Mouse (Mus musculus) ES-E14 (cell line): ENCODE data around the gene Clec2i. TPM values are rescaled to one million over a fixed set of nuclear protein-coding genes. Genes with fewer than 3 reads are reported as not detected.
A peak's percentile ranks its signal among the peaks of the same experiment; 100 is the strongest.

Experiments
- DNase-seq: peaks from one replicate; pipeline ENCODE4 v3.0.0-alpha.2; 2013; ENCODE audit warnings: low read depth, low spot score
- H3K27ac ChIP-seq: 2 replicates; pipeline ENCODE4 v1.5.1; 2012; ENCODE audit warnings: low read depth, mild to moderate bottlenecking, low read length, moderate library complexity, mixed read lengths; ENCODE audit not compliant: poor library complexity, insufficient read depth, severe bottlenecking
- H3K36me3 ChIP-seq: 2 replicates; pipeline ENCODE4 v1.6.1; 2012; ENCODE audit warnings: mild to moderate bottlenecking, low read length, moderate library complexity, mixed read lengths; ENCODE audit not compliant: control insufficient read depth, poor library complexity, insufficient read depth, severe bottlenecking
- H3K4me1 ChIP-seq, 2 experiments: fragments of 150-350 bp in 1 of 2; sonication (generic) in 1 of 2; 2 replicates each; pipeline ENCODE4 v1.6.1; 2012; ENCODE audit warnings: low read length in 2 of 2, mild to moderate bottlenecking in 1 of 2, mixed read lengths in 1 of 2; ENCODE audit not compliant: control insufficient read depth in 2 of 2, insufficient read depth in 2 of 2, poor library complexity in 1 of 2
- H3K4me3 ChIP-seq, 2 experiments: fragments of 150-350 bp in 1 of 2; sonication (generic) in 1 of 2; 2 replicates each; pipeline ENCODE4 v1.5.1; 2012; ENCODE audit warnings: low read length in 2 of 2, low read depth in 1 of 2, mild to moderate bottlenecking in 1 of 2, mixed read lengths in 1 of 2; ENCODE audit not compliant: insufficient read depth in 1 of 2, poor library complexity in 1 of 2, severe bottlenecking in 1 of 2
- H3K9ac ChIP-seq: 2 replicates; pipeline ENCODE4 v1.6.1; 2012; ENCODE audit warnings: low read depth, mild to moderate bottlenecking, low read length, mixed read lengths; ENCODE audit not compliant: poor library complexity, insufficient read depth, severe bottlenecking
- H3K9me3 ChIP-seq: fragments of 150-350 bp; sonication (generic); 2 replicates; pipeline ENCODE4 v1.6.1; 2012; ENCODE audit warnings: low read depth, mild to moderate bottlenecking, low read length; ENCODE audit not compliant: control insufficient read depth, insufficient read depth
- CHD2 ChIP-seq: IDR thresholded peaks from 2 replicates; pipeline ENCODE4 v1.6.1; 2014; ENCODE audit warnings: mild to moderate bottlenecking, low read depth, low read length, inconsistent platforms
- HCFC1 ChIP-seq: IDR thresholded peaks from 2 replicates; pipeline ENCODE4 v1.6.1; 2012; ENCODE audit warnings: low read length, inconsistent platforms, borderline replicate concordance; ENCODE audit not compliant: insufficient read depth
- MAFK ChIP-seq: IDR thresholded peaks from 2 replicates; pipeline ENCODE4 v1.6.1; 2014; ENCODE audit warnings: mild to moderate bottlenecking, low read depth, low read length, inconsistent platforms; ENCODE audit not compliant: insufficient read depth
- ZC3H11A ChIP-seq: IDR thresholded peaks from 2 replicates; pipeline ENCODE4 v1.6.1; 2012; ENCODE audit warnings: low read depth, mild to moderate bottlenecking, inconsistent platforms, low read length, borderline replicate concordance
- ZNF384 ChIP-seq: IDR thresholded peaks from 2 replicates; pipeline ENCODE4 v1.6.1; 2012; ENCODE audit warnings: low read depth, low read length, inconsistent platforms
- in situ Hi-C, 2 experiments: fragments of 600-800 bp; cut with MboI; formaldehyde crosslinking; loops; one replicate each; pipeline ENCODE4 v1.15.1; 2025; ENCODE audit warnings: low sequenced_read_pairs in 2 of 2, inconsistent platforms in 1 of 2; ENCODE audit not compliant: unreplicated experiment in 2 of 2
- total RNA-seq: library from RNA; depleted of rRNA; stranded (reverse); fragments of 300-350 nt; gene quantifications from 2 replicates; pipeline ENCODE4 v1.2.3, GENCODE M21; 2012

Clec2i gene
- total RNA-seq, 1 experiment, result 0.18 TPM

DNA sequence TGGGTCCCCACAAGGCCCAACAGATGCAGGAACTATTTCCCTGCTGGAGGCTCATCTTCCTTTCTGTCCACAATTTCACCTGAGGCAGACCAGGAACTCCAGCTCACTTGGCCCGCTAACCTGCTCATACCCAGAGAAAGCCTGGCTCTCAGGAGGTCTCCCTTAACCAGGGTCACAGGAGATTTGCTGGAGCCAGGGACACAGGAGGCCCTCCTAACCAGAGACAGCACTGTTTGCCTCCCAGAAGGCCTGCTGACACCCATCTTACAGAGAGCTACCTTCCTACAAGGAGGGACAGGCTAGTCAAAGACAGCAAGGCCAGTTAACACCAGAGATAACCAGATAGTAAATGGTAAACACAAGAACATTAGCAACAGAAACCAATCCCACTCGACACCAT lies 29.4 kb upstream of the Clec2i start:
- H3K9ac ChIP-seq, result no peak overlapping the region
- H3K4me1 ChIP-seq, result peaks cover 0 to 4% of the 10 kb centered on the region in 2 experiments; a peak in 1 of 4 replicates
- in situ Hi-C loops, result loop anchor here (10.0 kb wide), 2 partner anchors 387 to 507 kb away; no protein-coding TSS in a partner anchor
- no peak overlapping the region for H3K27ac ChIP-seq
- no peaks in the 10 kb centered on the region for H3K36me3 ChIP-seq
- no peak for DNase-seq
- TF ChIP-seq HCFC1 (no peak), ZC3H11A (no peak), CHD2 (no peak), MAFK (no peak), ZNF384 (no peak)
- H3K9me3 ChIP-seq, result no peaks in the 10 kb centered on the region
- H3K4me3 ChIP-seq, result no peak overlapping the region

GRCm38 (mm10) chr6:128868861-128869260 lies 18.5 kb upstream of the Clec2i start:
- no peak for TF ChIP-seq ZC3H11A
- no peak for TF ChIP-seq ZNF384
- no peak for TF ChIP-seq CHD2
- no peak for TF ChIP-seq MAFK
- TF ChIP-seq HCFC1, result no peak
- H3K4me1 ChIP-seq, result no peaks in the 10 kb centered on the region
- H3K9ac ChIP-seq, result no peak overlapping the region
- in situ Hi-C loops, result no loop called here
- H3K4me3 ChIP-seq, result no peak overlapping the region
- no peaks in the 10 kb centered on the region for H3K36me3 ChIP-seq
- H3K27ac ChIP-seq, result peak overlapping the region; percentile 40; the same call in 1 of the 2 replicates
- 0 out of 2 replicates have a peak, but pooled peaks cover 2% of the 10 kb centered on the region for H3K9me3 ChIP-seq
- DNase-seq, result peak; percentile 35

- H3K9ac ChIP-seq, result no peak overlapping the region
- H3K4me1 ChIP-seq, result no peaks in the 10 kb centered on the region
- no peak overlapping the region for H3K27ac ChIP-seq
- DNase-seq, result no peak
- no peak for TF ChIP-seq ZNF384
- no peak for TF ChIP-seq MAFK
- TF ChIP-seq HCFC1, result no peak
- TF ChIP-seq ZC3H11A, result no peak
- TF ChIP-seq CHD2, result no peak
- in situ Hi-C loops, result no loop called here
- H3K36me3 ChIP-seq, result no peaks in the 10 kb centered on the region
- 0 out of 2 replicates have a peak, but pooled peaks cover 2% of the 10 kb centered on the region for H3K9me3 ChIP-seq
- no peak overlapping the region for H3K4me3 ChIP-seq
Measured at GRCm38 (mm10) chr6:128871910-128872610, 15.3 kb upstream of the Clec2i start.

GRCm38 (mm10) chr6:128888834-128889233 lies 1.4 kb downstream of the Clec2i start:
- TF ChIP-seq ZNF384 (no peak), MAFK (no peak), HCFC1 (no peak), CHD2 (no peak), ZC3H11A (no peak)
- no peak for DNase-seq
- Histone ChIP-seq H3K4me1 (no peaks in the 10 kb centered on the region), H3K36me3 (no peaks in the 10 kb centered on the region), H3K9me3 (no peaks in the 10 kb centered on the region), H3K27ac (no peak overlapping the region), H3K4me3 (no peak overlapping the region), H3K9ac (no peak overlapping the region)
- in situ Hi-C loops, result no loop called here
